Mouse (Mus musculus) T-helper 2 cell (primary cell): ENCODE measurements around the gene Rab14.

Source experiments
- in situ Hi-C: fragments of 300-600 bp; cut with MboI, MseI; formaldehyde crosslinking; loops from one replicate; pipeline ENCODE4 v1.15.1; 2025; ENCODE audit warnings: high pct_unique_total_duplicates

Rab14 gene

DNA sequence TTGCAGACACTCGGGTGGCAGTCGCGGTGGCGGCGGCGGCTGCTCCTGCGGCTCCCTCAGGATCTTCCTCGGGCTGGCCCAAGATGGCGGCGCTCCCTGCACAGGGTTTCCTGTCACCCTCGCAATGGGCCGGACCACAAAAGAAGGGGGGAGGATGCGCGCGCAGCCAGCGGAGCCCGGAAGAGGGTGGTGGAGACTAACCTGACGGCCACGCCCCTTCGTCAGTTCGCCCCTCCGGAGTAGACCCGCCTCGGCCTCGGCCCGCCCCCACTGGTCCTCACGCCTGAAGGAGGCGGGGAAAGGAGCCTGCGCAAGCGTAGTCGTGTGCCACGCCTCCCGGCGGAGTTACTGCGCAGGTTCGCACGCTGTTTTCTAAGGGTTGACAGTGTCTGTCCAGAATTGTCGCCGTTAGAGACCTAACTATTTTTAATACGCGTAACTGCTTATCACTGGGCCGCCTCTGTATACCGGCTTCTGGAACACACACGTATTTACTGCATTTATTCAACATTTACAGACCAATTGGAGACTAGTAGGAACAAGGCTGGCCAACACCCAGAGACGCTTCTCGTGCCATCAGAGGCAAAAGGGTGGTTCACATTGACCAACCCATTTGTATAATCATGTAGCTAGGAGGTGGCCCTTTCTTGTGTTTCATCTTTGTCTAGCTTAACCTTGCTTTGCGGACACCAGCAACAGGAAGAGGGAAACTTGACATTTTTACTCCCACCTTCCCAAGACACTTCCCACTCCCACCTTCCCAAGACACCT lies at the start of gene Rab14:
Rab14 (minus strand) TSS at position 223 of the 771 bp plus-strand sequence.
- in situ Hi-C loops: no loop called here

GRCm38 (mm10) chr2:35247763-35248162 lies 46.8 kb upstream of the Rab14 start:
- in situ Hi-C loops: no loop called here

- in situ Hi-C loops: no loop called here
Measured at GRCm38 (mm10) chr2:35244241-35244640, 43.3 kb upstream of the Rab14 start.

- in situ Hi-C loops: no loop called here
Measured at GRCm38 (mm10) chr2:35235021-35235420, 34.1 kb upstream of the Rab14 start.

- in situ Hi-C loops: no loop called here
Measured at GRCm38 (mm10) chr2:35233898-35234297, 33.0 kb upstream of the Rab14 start.

- in situ Hi-C loops: no loop called here
Measured at GRCm38 (mm10) chr2:35232595-35233445, 31.9 kb upstream of the Rab14 start.

DNA sequence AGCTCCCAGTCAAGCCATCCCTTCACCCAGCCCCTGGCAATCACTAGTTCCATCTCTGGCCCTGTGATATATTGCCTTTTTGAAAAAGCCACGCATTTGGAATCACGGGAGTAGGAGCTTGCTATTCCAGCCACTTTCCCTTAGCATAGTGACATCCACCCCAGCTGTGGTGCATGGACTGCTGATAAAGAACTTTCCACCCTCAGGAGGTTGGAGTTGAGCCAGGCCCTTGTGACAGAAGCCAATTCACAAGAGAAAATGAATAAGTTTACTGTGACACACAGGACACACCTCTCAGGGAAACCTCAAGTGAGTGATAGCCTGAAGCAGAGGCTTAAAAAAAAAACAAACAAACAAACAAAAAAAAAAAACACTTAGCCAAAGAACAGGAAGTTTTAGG lies 31.0 kb upstream of the Rab14 start:
- in situ Hi-C loops: no loop called here

DNA sequence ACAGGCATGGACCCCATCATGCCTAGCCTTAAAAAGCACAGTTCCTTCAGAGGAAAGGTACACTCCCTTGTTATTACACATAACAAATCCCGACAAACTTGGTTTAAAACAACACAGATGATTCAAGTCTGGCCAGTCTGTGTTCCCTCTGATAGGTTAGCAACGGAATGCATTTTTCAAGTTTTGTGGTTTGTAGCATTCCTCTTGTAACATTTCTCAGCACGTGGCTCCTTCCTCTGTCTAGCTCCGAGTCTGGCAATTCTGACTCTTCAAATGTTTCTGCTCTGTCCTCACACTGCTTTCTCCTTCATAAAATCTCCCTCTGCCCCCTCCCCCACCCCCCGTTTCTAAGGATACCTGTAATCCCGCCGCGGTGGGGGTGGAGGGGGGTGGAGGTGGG lies 29.3 kb upstream of the Rab14 start:
- in situ Hi-C loops: no loop called here

GRCm38 (mm10) chr2:35228145-35228544 lies 27.2 kb upstream of the Rab14 start:
- in situ Hi-C loops: no loop called here

DNA sequence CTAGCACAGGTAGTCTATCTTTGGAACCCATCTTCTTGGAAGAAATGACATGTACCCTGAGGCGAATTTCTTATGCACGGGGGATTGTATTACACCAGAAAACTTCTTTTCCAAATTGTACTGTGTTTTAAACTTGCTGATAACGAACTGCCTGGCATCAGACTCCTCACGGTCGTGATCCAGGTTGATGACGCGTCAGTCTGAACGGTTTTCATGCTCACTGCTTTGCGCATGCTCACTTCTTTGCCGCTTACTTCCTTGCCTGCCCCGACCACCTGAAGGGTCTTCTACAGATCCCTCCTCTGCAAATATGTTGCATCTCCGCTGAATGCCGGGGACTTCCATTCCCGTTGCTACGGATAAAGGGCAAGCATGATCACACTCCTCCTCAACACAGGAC lies 23.4 kb upstream of the Rab14 start:
- in situ Hi-C loops: no loop called here

DNA sequence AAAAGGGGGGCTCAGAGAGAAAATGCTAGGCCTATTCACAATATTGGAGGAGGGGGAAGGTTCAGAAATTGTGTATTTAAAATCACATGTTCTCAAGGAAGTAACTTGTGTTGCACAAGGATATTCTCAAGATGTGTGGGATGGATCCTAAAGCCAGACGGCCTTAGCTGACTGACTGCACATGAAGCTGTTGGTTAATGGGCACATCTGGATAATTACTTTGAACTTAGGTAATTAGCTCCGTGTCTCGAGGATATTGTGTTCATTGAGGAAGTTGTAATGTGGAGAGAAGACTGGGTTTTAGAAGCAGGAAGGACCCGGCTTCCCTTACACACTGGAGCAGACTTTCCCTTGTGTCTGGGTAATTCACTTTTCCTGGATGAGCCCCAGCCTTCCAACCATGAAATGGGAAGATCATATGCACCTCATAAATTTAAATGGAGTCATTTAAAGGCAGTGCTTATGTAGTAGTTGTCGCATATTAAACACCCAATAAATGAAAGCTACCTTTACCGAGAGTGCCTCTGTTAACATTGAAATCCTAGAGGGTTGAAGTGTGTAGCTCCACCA lies 22.0 kb upstream of the Rab14 start:
- in situ Hi-C loops: no loop called here

DNA sequence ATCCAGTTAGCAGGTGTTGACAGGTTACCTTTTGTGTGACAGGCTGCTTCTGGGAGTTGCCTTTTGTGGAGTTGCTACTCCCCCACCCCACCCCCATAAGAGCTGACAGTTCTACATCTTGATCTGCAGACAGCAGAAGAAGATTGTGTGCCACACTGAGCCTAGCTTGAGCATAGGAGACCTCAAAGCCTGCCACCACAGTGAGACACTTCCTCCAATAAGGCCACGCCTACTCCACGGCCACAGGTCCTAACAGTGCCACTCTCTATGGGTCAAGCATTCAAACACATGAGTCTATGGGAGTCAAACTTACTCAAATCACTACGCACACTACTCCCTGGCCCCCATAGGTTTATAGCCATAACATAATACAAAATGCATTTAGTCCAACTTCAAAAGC lies 17.8 kb upstream of the Rab14 start:
- in situ Hi-C loops: no loop called here

- in situ Hi-C loops: no loop called here
Measured at GRCm38 (mm10) chr2:35216701-35217100, 15.8 kb upstream of the Rab14 start.

- in situ Hi-C loops: no loop called here
Measured at GRCm38 (mm10) chr2:35215363-35215762, 14.4 kb upstream of the Rab14 start.

- in situ Hi-C loops: loop anchor here (5.0 kb wide), 1 partner anchor 52 kb away; no protein-coding TSS in a partner anchor
Measured at GRCm38 (mm10) chr2:35214881-35215358, 14.0 kb upstream of the Rab14 start.

DNA sequence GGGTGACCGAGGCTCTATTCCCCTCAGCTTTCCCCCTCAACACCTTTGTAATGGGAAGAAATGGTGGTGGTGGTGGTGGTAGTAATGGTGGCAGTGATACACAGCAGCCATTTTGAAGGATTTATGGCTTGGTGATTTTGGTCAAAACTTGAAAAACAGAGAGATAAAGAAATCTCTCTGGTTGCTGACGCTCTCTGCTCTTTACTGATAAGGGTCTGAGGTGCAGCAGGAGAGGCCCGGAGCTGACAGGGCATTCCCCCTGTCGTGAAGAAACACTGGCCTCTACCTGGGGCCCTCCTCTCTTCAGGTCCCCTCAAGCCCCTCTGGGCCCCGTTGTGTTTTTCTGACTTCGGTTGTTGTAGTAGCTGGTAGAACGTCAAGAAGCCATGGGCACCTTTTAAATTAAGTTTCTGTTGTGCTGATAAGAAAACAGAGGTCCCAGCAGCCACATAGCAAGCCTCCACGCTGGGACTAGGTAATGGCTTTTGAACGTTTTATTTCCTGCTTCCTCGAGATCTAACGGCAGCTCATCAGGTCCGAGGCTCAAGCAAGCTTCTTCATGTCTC lies 12.5 kb upstream of the Rab14 start:
- in situ Hi-C loops: loop anchor here (5.0 kb wide), 1 partner anchor 54 kb away; no protein-coding TSS in a partner anchor

DNA sequence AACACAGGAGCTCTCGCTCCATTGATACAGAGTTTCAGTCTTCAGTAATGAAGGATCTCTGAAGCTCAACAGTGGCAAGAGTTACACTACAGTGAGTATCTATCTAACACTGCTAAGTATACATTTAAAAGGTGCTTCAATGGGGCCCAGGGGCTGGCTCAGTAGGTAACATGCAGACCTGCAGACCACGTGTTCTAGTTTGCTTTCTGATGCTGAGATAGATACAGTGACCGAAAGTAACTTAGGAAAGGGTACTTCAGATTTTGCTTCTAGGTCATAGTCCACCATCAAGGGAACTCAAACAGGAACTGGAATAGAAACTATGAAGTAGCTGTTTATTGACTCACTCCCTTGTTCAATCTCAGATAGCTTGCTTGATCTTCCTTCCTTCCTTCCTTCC lies 10.8 kb upstream of the Rab14 start:
- in situ Hi-C loops: loop anchor here (5.0 kb wide), 1 partner anchor 56 kb away; no protein-coding TSS in a partner anchor

DNA sequence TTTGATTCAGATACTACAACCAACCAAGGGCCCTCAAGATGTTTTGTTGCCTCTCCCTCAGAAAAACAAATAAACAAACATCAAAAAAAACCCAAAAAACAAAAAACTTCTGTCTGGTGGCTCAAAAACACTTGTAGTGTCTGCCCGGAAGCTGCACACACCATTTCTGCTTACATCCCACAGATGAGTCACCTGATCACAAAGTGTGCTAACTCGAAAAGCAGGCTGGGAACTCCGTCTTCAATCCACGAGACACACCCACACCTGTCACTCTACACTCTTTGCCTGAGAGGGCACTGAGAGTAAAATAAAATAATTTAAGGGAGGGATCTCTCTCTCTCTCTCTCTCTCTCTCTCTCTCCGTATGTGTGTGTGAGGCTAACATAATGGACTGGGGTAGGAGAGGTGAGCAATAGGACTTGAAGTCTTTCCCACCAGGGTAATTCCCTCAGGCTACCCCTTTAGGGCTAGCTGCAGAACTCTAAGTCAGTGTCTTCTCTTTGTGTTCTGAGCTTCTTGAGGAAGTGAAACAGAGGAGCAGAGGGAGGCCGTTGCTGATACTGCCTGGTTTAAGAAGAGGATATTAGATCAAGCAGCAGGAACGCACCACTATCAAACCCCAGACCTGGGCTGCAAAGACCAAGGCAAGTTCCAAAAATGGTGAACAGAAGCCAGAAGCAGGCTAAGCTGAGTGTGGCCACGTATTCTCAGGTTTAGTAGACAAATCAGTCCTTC lies 8.2 kb upstream of the Rab14 start:
- in situ Hi-C loops: no loop called here

GRCm38 (mm10) chr2:35208054-35208453 lies 7.1 kb upstream of the Rab14 start:
- in situ Hi-C loops: no loop called here

DNA sequence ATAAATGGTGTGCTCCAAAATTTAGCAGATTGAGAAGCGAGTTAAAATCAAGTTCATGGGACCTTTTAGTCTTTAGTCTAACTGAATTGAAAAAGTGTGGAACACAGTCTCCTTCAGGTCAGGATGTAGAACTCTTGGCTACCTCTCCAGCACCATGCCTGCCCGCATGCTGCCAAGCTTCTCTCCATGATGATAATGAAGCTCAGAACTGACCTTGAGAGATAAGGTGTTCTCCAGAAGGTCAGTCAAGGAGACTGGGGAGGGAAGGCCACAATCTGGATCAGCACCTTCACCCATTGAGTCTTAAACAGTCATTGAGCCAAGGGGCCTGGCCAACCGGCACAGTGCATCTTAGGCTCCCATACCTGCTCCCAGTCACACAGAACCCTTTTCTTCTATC lies 5.8 kb upstream of the Rab14 start:
- in situ Hi-C loops: no loop called here

- in situ Hi-C loops: no loop called here
Measured at GRCm38 (mm10) chr2:35203729-35204128, 2.8 kb upstream of the Rab14 start.
